Mouse (Mus musculus) hindbrain, embryonic 11.5 days (tissue): Measurements from ENCODE around the gene Akr1b3. TPM values are rescaled to one million over a fixed set of nuclear protein-coding genes. Genes with fewer than 3 reads are reported as not detected.
A peak's percentile ranks its signal among the peaks of the same experiment; 100 is the strongest.

Source experiments
- ATAC-seq: fragments of 200-750 bp; cut with Nextera tagmentation; 2 replicates; pipeline ENCODE4 v1.8.0; 2017; ENCODE audit warnings: mild to moderate bottlenecking, moderate TSS enrichment, moderate library complexity; ENCODE audit not compliant: low FRiP score
- DNase-seq: peaks from one replicate; pipeline ENCODE4 v3.0.0-alpha.2; 2015; ENCODE audit warnings: low spot score
- H3K27ac ChIP-seq: fragments of 300-500 bp; sonication (generic); 2 replicates; pipeline ENCODE4 v1.5.1; 2014; ENCODE audit warnings: mild to moderate bottlenecking, low read depth, low read length
- H3K27me3 ChIP-seq: fragments of 300-500 bp; sonication (generic); 2 replicates; pipeline ENCODE4 v1.6.1; 2014; ENCODE audit warnings: mild to moderate bottlenecking, low read length, moderate library complexity, mixed read lengths; ENCODE audit not compliant: control insufficient read depth, insufficient read depth
- H3K36me3 ChIP-seq: fragments of 300-500 bp; sonication (generic); 2 replicates; pipeline ENCODE4 v1.6.1; 2014; ENCODE audit warnings: mild to moderate bottlenecking, low read length, moderate library complexity, mixed read lengths; ENCODE audit not compliant: control insufficient read depth, insufficient read depth
- H3K4me1 ChIP-seq: fragments of 300-500 bp; sonication (generic); replicated peaks from 2 replicates; pipeline ENCODE4 v1.6.1; 2014; ENCODE audit warnings: low read length, mixed read lengths; ENCODE audit not compliant: control insufficient read depth, insufficient read depth
- H3K4me2 ChIP-seq: fragments of 300-500 bp; sonication (generic); replicated peaks from 2 replicates; pipeline ENCODE4 v1.6.1; 2014; ENCODE audit warnings: mild to moderate bottlenecking, low read depth, low read length
- H3K4me3 ChIP-seq: fragments of 300-500 bp; sonication (generic); 2 replicates; pipeline ENCODE4 v1.5.1; 2014; ENCODE audit warnings: low read depth, low read length
- H3K9ac ChIP-seq: fragments of 300-500 bp; sonication (generic); 2 replicates; pipeline ENCODE4 v1.6.1; 2014; ENCODE audit warnings: low read depth, low read length
- H3K9me3 ChIP-seq: fragments of 300-500 bp; sonication (generic); 2 replicates; pipeline ENCODE4 v1.6.1; 2016; ENCODE audit warnings: low read length; ENCODE audit not compliant: control insufficient read depth
- WGBS: fragments of 180-500 bp; shearing (Covaris S2); extraction: QIAGEN DNeasy Blood & Tissue Kit; methylation state at CpG from one replicate; pipeline ENCODE4 v1.1.7; 2014; 5-methylcytosine and 5-hydroxymethylcytosine counted together
- polyA plus RNA-seq: library from polyadenylated mRNA; unstranded; fragments of >200 nt; fragmentation: Nextera tagmentation; extraction: Ambion mirVana; gene quantifications from 2 replicates; pipeline ENCODE4 v1.2.1, GENCODE M21; 2014

The Akr1b3 gene
- polyA plus RNA-seq, 1 experiment from 2014 or later, result 217 TPM

DNA sequence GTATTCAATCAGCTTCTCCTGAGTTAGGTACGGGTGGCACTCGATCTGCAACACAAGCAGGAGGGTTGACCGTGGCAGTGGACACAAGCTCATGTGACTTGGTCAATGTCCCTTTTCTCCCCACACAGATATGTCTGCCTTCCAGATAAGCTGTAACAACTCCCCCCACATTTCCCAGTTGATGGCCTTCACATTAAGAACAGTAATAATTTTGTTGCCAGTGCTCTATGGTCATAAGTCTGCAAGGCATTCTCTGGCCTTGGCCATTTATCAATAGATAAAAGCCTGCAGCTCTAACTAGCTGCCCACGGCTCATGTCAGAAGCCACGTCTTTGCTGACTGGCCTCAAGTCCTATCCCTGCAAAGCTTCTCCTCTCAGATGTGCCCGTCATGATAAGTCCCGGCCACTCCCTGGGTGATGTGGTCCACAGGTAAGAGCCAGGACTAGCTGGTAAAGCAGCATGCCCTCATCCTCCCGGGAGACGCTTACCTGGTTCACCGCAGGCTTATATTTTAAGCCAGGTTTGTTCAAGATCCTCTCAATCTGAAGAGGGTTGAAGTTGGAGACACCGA is 7.2 kb downstream of the Akr1b3 start:
- Histone ChIP-seq H3K4me2 (no peak overlapping the region), H3K36me3 (0 out of 2 replicates have a peak, but pooled peaks cover 4% of the 10 kb centered on the region)
- 95% methylated on average over 11 of the region's 11 CpGs for WGBS

DNA sequence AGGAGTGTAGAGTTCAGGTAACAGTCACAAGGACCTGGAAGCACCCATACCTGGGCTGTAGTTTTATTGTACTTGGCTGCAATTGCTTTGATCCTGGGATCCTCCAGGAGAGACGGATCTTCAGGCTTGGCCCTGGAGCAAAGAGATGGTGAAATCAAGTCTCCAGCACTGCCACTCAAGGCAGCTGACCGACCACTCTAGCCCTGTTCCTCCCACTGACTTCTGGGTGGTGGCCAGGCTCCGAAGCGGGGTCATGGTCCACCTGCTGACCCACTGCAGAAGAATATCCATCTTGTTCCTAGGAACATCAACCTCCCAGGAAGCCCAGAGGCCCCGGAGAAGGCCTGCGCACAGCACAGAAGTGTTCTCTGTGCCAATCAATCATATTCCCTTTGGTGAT is 7.8 kb downstream of the Akr1b3 start:
- H3K27ac ChIP-seq, result no peak overlapping the region
- H3K4me2 ChIP-seq, result no peak overlapping the region
- ATAC-seq, result no peak
- no peaks in the 10 kb centered on the region for H3K27me3 ChIP-seq
- 92% methylated on average over 6 of the region's 6 CpGs for WGBS
- no peak overlapping the region for H3K9ac ChIP-seq
- 0 out of 2 replicates have a peak, but pooled peaks cover 4% of the 10 kb centered on the region for H3K36me3 ChIP-seq
- no peak for DNase-seq
- H3K4me1 ChIP-seq, result no peaks in the 10 kb centered on the region
- no peak overlapping the region for H3K4me3 ChIP-seq
- H3K9me3 ChIP-seq, result no peaks in the 10 kb centered on the region

More for the DNA sequence above, 7.2 kb downstream of the Akr1b3 start:
- no peaks in the 10 kb centered on the region for H3K9me3 ChIP-seq
- no peaks in the 10 kb centered on the region for H3K4me1 ChIP-seq
- H3K27ac ChIP-seq, result no peak overlapping the region
- H3K9ac ChIP-seq, result no peak overlapping the region
- no peak for ATAC-seq
- DNase-seq, result no peak
- no peaks in the 10 kb centered on the region for H3K27me3 ChIP-seq
- H3K4me3 ChIP-seq, result no peak overlapping the region

- H3K4me3 ChIP-seq, result no peak overlapping the region
- H3K4me1 ChIP-seq, result no peaks in the 10 kb centered on the region
- H3K4me2 ChIP-seq, result no peak overlapping the region
- 81% methylated on average over 6 of the region's 6 CpGs for WGBS
- H3K36me3 ChIP-seq, result 0 out of 2 replicates have a peak, but pooled peaks cover 4% of the 10 kb centered on the region
- no peaks in the 10 kb centered on the region for H3K9me3 ChIP-seq
- no peaks in the 10 kb centered on the region for H3K27me3 ChIP-seq
- no peak for ATAC-seq
- no peak overlapping the region for H3K27ac ChIP-seq
- no peak for DNase-seq
- H3K9ac ChIP-seq, result no peak overlapping the region
Measured at GRCm38 (mm10) chr6:34306797-34307196, 10.5 kb downstream of the Akr1b3 start.

GRCm38 (mm10) chr6:34304675-34305241 is 12.5 kb downstream of the Akr1b3 start:
- H3K4me1 ChIP-seq, result no peaks in the 10 kb centered on the region
- WGBS, result 84% methylated on average over 10 of the region's 10 CpGs
- H3K27me3 ChIP-seq, result no peaks in the 10 kb centered on the region
- no peak overlapping the region for H3K9ac ChIP-seq
- ATAC-seq (no peak), DNase-seq (no peak)
- 0 out of 2 replicates have a peak overlapping the region, but pooled peaks have one; percentile 24 for H3K27ac ChIP-seq
- H3K4me2 ChIP-seq, result no peak overlapping the region
- H3K36me3 ChIP-seq, result 0 out of 2 replicates have a peak, but pooled peaks cover 2% of the 10 kb centered on the region
- H3K4me3 ChIP-seq, result no peak overlapping the region
- H3K9me3 ChIP-seq, result no peaks in the 10 kb centered on the region

GRCm38 (mm10) chr6:34297055-34297454 is 20.2 kb downstream of the Akr1b3 start:
- no peak for ATAC-seq
- Histone ChIP-seq H3K9me3 (no peaks in the 10 kb centered on the region), H3K27me3 (no peaks in the 10 kb centered on the region), H3K9ac (no peak overlapping the region), H3K4me3 (no peak overlapping the region), H3K4me1 (no peaks in the 10 kb centered on the region), H3K4me2 (no peak overlapping the region), H3K36me3 (no peaks in the 10 kb centered on the region), H3K27ac (no peak overlapping the region)
- WGBS, result 94% methylated on average over 3 of the region's 3 CpGs
- no peak for DNase-seq

DNA sequence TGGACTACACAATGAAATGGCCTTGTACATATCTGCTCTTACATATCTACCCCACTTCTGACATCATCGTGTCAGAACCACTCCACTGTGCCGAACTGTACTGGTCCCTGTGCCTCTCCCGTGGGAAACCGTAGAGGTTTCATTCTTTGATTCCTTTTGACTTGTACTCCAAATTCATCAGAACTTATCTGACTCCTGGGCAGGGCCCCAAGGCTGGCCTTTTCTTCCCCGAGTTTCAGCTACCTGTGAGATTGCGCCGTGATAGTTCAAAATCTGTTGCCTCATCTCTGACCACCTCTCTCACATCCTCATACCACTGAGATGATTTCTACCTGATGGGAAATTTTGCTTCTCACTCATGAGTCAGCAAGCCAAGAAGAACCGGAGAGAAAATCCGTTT is 21.8 kb downstream of the Akr1b3 start:
- H3K9ac ChIP-seq, result no peak overlapping the region
- DNase-seq, result no peak
- no peak overlapping the region for H3K4me2 ChIP-seq
- H3K27me3 ChIP-seq, result no peaks in the 10 kb centered on the region
- H3K9me3 ChIP-seq, result no peaks in the 10 kb centered on the region
- H3K36me3 ChIP-seq, result no peaks in the 10 kb centered on the region
- no peak for ATAC-seq
- H3K27ac ChIP-seq, result no peak overlapping the region
- H3K4me3 ChIP-seq, result no peak overlapping the region
- WGBS, result 93% methylated on average over 9 of the region's 9 CpGs
- H3K4me1 ChIP-seq, result no peaks in the 10 kb centered on the region

GRCm38 (mm10) chr6:34292882-34293487 is 24.3 kb downstream of the Akr1b3 start:
- H3K27me3 ChIP-seq, result no peaks in the 10 kb centered on the region
- H3K9ac ChIP-seq, result peak overlapping the region; percentile 48; the same call in 1 of the 2 replicates
- no peak overlapping the region for H3K4me2 ChIP-seq

DNA sequence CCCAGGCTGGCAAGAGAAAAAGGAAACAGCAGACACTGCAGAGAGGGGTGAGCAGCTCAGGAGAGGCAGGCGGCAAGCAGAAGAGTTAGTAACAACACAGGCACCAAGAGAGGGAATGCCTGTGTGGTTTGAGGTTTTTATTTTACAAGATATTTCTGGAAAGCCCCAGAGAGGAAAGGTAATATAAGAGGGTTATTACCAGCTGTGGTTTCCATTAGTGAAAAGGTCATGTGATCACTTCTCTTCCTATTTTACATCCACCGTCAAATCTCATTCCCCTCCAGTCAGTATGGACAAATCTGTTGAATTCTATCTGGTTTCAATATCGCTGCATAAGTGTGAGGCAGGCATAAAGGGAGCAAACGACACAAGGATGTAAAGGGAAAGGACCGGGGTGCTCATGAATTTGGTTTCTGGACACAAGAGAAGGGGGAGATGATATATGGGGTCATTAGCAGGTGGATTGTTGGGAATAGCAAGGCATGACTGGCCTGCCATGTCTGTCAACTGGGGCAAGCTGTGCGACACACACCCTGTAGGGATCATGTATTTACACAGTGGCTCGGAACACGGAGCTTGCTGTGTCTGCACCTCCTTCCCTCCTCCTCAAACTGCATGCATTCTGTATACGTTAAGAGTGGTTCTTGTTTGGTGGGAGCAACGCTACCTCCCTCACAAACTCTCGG is 24.9 kb downstream of the Akr1b3 start:
- Histone ChIP-seq H3K27me3 (no peaks in the 10 kb centered on the region), H3K27ac (no peak overlapping the region), H3K9ac (no peak overlapping the region), H3K4me3 (no peak overlapping the region), H3K4me1 (no peaks in the 10 kb centered on the region), H3K9me3 (no peaks in the 10 kb centered on the region), H3K4me2 (no peak overlapping the region), H3K36me3 (no peaks in the 10 kb centered on the region)
- DNase-seq (no peak), ATAC-seq (no peak)
- WGBS, result 67% methylated on average over 11 of the region's 11 CpGs

More at GRCm38 (mm10) chr6:34292882-34293487, 24.3 kb downstream of the Akr1b3 start:
- no peak overlapping the region for H3K27ac ChIP-seq
- peak; percentile 87 for ATAC-seq
- H3K9me3 ChIP-seq, result no peaks in the 10 kb centered on the region
- H3K4me1 ChIP-seq, result no peaks in the 10 kb centered on the region
- no peaks in the 10 kb centered on the region for H3K36me3 ChIP-seq
- H3K4me3 ChIP-seq, result no peak overlapping the region
- WGBS, result 29% methylated on average over 9 of the region's 9 CpGs
- peak; percentile 83 for DNase-seq
